Mouse (Mus musculus) limb, embryonic 14.5 days (tissue): Measurements from ENCODE around the gene Nipal3. TPM values are rescaled to one million over a fixed set of nuclear protein-coding genes. Genes with fewer than 3 reads are reported as not detected.

Experiments
- ATAC-seq: fragments of 200-750 bp; cut with Nextera tagmentation; 2 replicates; pipeline ENCODE4 v1.8.0; 2017; ENCODE audit warnings: low read depth, moderate number of reproducible peaks, moderate TSS enrichment; ENCODE audit not compliant: low FRiP score
- DNase-seq: peaks from one replicate; pipeline ENCODE4 v3.0.0-alpha.2; 2015; ENCODE audit warnings: low spot score
- H3K27ac ChIP-seq: fragments of 300-500 bp; sonication (generic); replicated peaks from 2 replicates; pipeline ENCODE4 v1.5.1; 2014; ENCODE audit warnings: low read depth, mild to moderate bottlenecking, low read length, moderate library complexity, mixed read lengths
- H3K27me3 ChIP-seq: fragments of 300-500 bp; sonication (generic); 2 replicates; pipeline ENCODE4 v1.6.1; 2014; ENCODE audit warnings: low read length, mixed read lengths; ENCODE audit not compliant: control insufficient read depth, insufficient read depth
- H3K36me3 ChIP-seq: fragments of 300-500 bp; sonication (generic); 2 replicates; pipeline ENCODE4 v1.6.1; 2014; ENCODE audit warnings: mild to moderate bottlenecking, low read length, moderate library complexity, mixed read lengths; ENCODE audit not compliant: control insufficient read depth, insufficient read depth
- H3K4me1 ChIP-seq: fragments of 300-500 bp; sonication (generic); 2 replicates; pipeline ENCODE4 v1.6.1; 2014; ENCODE audit warnings: antibody characterized with exemption, low read length, mixed read lengths; ENCODE audit not compliant: control insufficient read depth, insufficient read depth
- H3K4me2 ChIP-seq: fragments of 300-500 bp; sonication (generic); replicated peaks from 2 replicates; pipeline ENCODE4 v1.6.1; 2014; ENCODE audit warnings: low read depth, mild to moderate bottlenecking, low read length, moderate library complexity; ENCODE audit not compliant: severe bottlenecking
- H3K4me3 ChIP-seq: fragments of 300-500 bp; sonication (generic); replicated peaks from 2 replicates; pipeline ENCODE4 v1.5.1; 2014; ENCODE audit warnings: low read length
- H3K9ac ChIP-seq: fragments of 300-500 bp; sonication (generic); 2 replicates; pipeline ENCODE4 v1.6.1; 2014; ENCODE audit warnings: mild to moderate bottlenecking, low read depth, low read length, moderate library complexity; ENCODE audit not compliant: severe bottlenecking
- H3K9me3 ChIP-seq: fragments of 300-500 bp; sonication (generic); 2 replicates; pipeline ENCODE4 v1.6.1; 2016; ENCODE audit warnings: low read length; ENCODE audit not compliant: control insufficient read depth
- POLR2A ChIP-seq: fragments of 200-500 bp; IDR thresholded peaks from 2 replicates; pipeline ENCODE4 v1.8.0; 2012; ENCODE audit warnings: inconsistent platforms, mild to moderate bottlenecking, moderate library complexity, borderline replicate concordance; ENCODE audit not compliant: insufficient read depth, insufficient read length; ENCODE audit errors: extremely low read depth
- WGBS: fragments of 180-500 bp; shearing (Covaris S2); extraction: QIAGEN DNeasy Blood & Tissue Kit; methylation state at CpG from one replicate; pipeline ENCODE4 v1.1.7; 2014; 5-methylcytosine and 5-hydroxymethylcytosine counted together
- polyA plus RNA-seq, 2 experiments: library from polyadenylated mRNA; depleted of rRNA in 1 of 2; stranded (reverse) in 1 of 2; unstranded in 1 of 2; fragments of >200 nt; fragmentation: Nextera tagmentation in 1 of 2; extraction: Ambion mirVana in 1 of 2; gene quantifications; 2 replicates each; pipeline versions ENCODE4 v1.2.1 to v1.2.3; 2012 to 2014

Gene Nipal3
- polyA plus RNA-seq, 2 experiments: 1.4 to 4.7 TPM

DNA sequence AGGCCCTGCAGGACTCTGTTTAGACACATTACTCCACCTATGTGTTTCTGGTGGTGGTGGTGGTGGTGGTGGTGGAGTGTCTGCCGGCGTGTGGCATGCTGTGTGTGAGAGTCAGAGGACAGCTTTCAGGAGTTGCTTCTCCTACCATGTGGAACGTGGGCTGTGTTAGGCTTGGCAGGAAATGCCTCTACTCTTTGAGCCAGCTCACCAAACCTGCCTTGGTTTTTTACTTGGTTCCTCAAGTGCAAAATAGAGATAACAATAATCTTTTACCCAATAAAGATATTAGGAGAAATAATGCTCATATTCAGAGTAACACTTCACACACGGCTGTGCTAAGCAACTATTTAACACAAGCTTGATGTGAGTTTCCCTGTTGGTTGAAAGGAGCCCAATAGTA, 65.5 kb downstream of the Nipal3 start:
- WGBS: 89% methylated on average over 4 of the region's 4 CpGs
- H3K4me1 ChIP-seq: 0 out of 2 replicates have a peak, but pooled peaks cover 3% of the 10 kb centered on the region
- H3K9me3 ChIP-seq: no peaks in the 10 kb centered on the region
- H3K27me3 ChIP-seq: no peaks in the 10 kb centered on the region
- H3K4me2 ChIP-seq: no peak overlapping the region
- H3K27ac ChIP-seq: no peak overlapping the region
- DNase-seq: no peak
- ATAC-seq: no peak
- no peak overlapping the region for H3K9ac ChIP-seq
- no peak for TF ChIP-seq POLR2A
- no peak overlapping the region for H3K4me3 ChIP-seq
- peaks cover 2% of the 10 kb centered on the region; the same call in 1 of the 2 replicates for H3K36me3 ChIP-seq

DNA sequence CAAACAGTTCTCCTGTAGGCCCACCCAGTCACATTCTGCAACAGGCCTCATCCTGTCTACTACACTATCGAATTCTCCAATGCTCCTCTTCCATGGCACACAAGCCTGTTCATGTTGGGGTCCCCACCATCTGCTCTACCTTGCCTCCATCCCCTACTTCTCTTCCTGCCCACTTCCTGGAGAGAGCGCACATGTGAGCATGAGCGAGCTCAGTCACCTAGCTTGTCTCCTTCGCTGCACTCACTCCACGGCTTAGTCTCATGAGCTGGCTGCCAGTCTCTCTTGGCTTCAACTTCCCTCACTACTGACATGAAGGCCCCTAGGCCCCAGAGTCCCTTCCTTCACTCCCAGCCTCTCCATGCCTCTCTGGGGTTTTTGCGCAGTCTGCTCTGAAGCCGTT, 68.3 kb downstream of the Nipal3 start:
- Histone ChIP-seq H3K4me3 (no peak overlapping the region), H3K4me1 (no peaks in the 10 kb centered on the region), H3K4me2 (no peak overlapping the region), H3K9ac (no peak overlapping the region), H3K27ac (no peak overlapping the region), H3K36me3 (peaks cover 14% of the 10 kb centered on the region), H3K27me3 (no peaks in the 10 kb centered on the region), H3K9me3 (no peaks in the 10 kb centered on the region)
- 93% methylated on average over 7 of the region's 7 CpGs for WGBS
- ATAC-seq: no peak
- no peak for TF ChIP-seq POLR2A
- no peak for DNase-seq

DNA sequence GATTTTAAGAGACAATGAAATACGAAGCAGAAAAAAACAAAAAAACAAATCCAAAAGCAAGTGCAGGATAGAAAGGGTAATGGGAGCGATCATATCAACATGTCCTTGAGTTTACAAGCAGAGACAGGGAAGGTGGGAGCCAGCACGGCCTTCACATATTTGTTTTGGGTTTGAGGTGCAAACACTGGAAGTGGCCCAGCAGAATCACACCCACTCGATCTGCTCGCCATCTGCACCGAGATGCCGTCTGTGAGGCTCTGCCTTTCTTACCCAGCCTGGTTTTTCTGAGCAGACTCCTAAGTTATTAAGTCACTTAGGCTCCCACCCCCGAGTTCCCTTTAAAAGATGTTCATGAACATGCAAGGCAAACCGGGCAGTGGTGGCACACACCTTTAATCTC, 69.2 kb downstream of the Nipal3 start:
- no peaks in the 10 kb centered on the region for H3K4me1 ChIP-seq
- peaks cover 14% of the 10 kb centered on the region for H3K36me3 ChIP-seq
- no peak overlapping the region for H3K4me2 ChIP-seq
- 75% methylated on average over 9 of the region's 9 CpGs for WGBS
- H3K27me3 ChIP-seq: no peaks in the 10 kb centered on the region
- H3K9me3 ChIP-seq: no peaks in the 10 kb centered on the region
- TF ChIP-seq POLR2A: no peak
- H3K9ac ChIP-seq: no peak overlapping the region
- no peak overlapping the region for H3K4me3 ChIP-seq
- ATAC-seq (no peak), DNase-seq (no peak)
- H3K27ac ChIP-seq: no peak overlapping the region

DNA sequence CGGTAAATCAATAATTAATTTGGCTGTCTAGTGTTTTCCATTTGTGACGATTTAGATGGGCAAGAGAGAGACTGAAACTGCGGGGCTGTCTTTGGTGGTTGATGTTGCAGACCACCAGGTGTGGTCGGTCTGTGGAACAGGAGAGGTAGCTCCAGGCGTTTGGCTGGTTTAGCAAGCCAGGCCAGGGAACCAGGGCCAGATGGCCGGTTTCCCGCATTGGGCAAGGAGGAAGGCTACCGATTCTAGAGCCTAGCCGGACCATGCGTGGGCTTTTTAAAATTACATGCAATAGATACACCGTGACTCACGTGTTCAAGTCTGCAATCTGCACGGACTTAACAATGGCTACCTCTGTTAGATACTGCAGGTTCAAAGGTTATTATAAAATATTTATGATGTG, 73.9 kb downstream of the Nipal3 start:
- H3K4me3 ChIP-seq: no peak overlapping the region
- 90% methylated on average over 13 of the region's 13 CpGs for WGBS
- ATAC-seq (no peak), DNase-seq (no peak)
- H3K9me3 ChIP-seq: no peaks in the 10 kb centered on the region
- H3K4me2 ChIP-seq: no peak overlapping the region
- H3K4me1 ChIP-seq: no peaks in the 10 kb centered on the region
- H3K27me3 ChIP-seq: no peaks in the 10 kb centered on the region
- no peak for TF ChIP-seq POLR2A
- H3K36me3 ChIP-seq: peaks cover 50% of the 10 kb centered on the region
- H3K27ac ChIP-seq: no peak overlapping the region
- no peak overlapping the region for H3K9ac ChIP-seq

DNA sequence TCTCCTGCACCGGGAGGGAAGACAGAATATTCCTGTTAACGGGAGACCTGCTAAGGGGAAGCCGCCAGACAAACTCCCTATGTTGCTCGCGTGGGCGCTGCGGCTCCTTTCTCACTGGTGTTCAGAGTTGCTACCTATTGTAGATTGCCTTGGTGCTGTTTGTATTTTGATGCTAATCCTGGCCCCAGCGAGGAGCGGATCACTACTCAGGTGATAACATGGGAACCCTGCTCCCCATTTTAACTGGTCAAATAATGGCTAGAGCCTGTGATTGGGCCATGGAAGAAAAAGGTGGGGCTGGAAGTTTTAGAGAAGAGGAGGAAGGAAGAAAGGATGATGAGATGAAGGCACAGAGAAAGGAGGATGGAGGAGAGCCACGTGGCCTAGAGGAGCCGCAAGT, 74.4 kb downstream of the Nipal3 start:
- H3K9me3 ChIP-seq: no peaks in the 10 kb centered on the region
- H3K4me1 ChIP-seq: no peaks in the 10 kb centered on the region
- H3K4me2 ChIP-seq: no peak overlapping the region
- H3K27ac ChIP-seq: no peak overlapping the region
- peaks cover 52% of the 10 kb centered on the region for H3K36me3 ChIP-seq
- H3K27me3 ChIP-seq: no peaks in the 10 kb centered on the region
- DNase-seq (no peak), ATAC-seq (no peak)
- TF ChIP-seq POLR2A: no peak
- H3K9ac ChIP-seq: no peak overlapping the region
- H3K4me3 ChIP-seq: no peak overlapping the region
- WGBS: 87% methylated on average over 11 of the region's 11 CpGs

DNA sequence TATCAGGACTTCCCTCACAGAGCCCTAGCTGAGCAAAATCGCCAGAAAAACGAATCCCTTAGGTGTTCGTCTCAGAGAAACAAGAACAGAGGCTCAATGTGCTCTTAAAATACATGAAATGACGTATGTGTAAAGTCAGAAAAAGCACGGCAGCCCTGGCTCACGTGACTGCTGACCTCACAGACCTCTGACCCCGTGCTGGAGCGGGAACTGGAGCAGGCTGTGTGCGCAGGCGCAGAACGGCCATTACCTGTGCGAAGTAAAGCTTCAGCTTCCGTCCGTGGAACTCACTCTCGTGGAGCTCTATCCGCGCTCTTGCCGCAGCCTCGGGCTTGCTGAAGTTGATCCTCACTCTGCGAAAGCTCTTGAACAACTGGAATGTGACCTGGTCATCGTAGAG, 74.8 kb downstream of the Nipal3 start:
- TF ChIP-seq POLR2A: no peak
- Histone ChIP-seq H3K4me2 (no peak overlapping the region), H3K27ac (no peak overlapping the region), H3K9ac (no peak overlapping the region), H3K4me1 (no peaks in the 10 kb centered on the region), H3K27me3 (no peaks in the 10 kb centered on the region), H3K4me3 (no peak overlapping the region), H3K9me3 (no peaks in the 10 kb centered on the region), H3K36me3 (peaks cover 52% of the 10 kb centered on the region)
- ATAC-seq (no peak), DNase-seq (no peak)
- 86% methylated on average over 21 of the region's 21 CpGs for WGBS
